Mouse (Mus musculus) liver, adult 2 months (tissue): ENCODE measurements around the gene Myh9.
"Not testable (repeated sequence)": the region's sequence is repeated elsewhere in the genome, so short reads cannot be mapped to it uniquely, and the experiment has no call there.

Source experiments
- CTCF ChIP-seq: fragments of 200-500 bp; IDR thresholded peaks from 2 replicates; pipeline ENCODE4 v1.5.1; 2011; ENCODE audit warnings: low read depth, low read length, control low read depth
- POLR2A ChIP-seq: fragments of 200-500 bp; IDR thresholded peaks from 2 replicates; pipeline ENCODE4 v1.6.1; 2011; ENCODE audit warnings: low read length, control low read depth; ENCODE audit not compliant: insufficient read depth; ENCODE audit errors: extremely low read depth

DNA sequence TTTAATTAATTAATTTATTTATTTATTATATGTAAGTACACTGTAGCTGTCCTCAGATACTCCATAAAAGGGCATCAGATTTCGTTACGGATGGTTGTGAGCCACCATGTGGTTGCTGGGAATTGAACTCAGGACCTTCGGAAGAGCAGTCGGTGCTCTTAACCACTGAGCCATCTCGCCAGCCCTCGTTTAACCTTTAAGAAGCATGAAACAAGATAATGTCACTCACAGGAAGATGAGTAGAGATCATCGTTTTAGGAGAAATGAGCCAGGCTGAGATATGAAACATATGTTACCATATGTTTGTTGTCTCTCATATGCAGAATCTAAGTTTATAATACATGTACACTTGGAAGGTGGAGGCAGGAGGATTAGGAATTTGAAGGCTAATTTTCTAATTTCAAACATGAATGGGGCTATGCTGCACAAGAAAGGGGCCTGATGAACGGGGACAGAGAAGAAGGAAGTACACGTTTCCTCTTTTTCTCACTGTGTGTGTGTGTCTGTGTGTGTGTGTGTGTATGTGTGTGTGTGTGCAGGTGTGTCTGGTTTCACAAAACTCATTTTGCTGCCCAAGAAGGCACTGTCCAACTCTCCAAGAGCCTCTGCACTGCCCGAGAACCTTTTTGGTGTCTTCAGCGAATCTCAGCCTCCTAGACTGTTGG, 4.1 kb upstream of the Myh9 start:
- not testable (repeated sequence) for TF ChIP-seq CTCF, POLR2A
